8 mouse cellular contexts compared by ENCODE assay signal in the genomic region with DNA sequence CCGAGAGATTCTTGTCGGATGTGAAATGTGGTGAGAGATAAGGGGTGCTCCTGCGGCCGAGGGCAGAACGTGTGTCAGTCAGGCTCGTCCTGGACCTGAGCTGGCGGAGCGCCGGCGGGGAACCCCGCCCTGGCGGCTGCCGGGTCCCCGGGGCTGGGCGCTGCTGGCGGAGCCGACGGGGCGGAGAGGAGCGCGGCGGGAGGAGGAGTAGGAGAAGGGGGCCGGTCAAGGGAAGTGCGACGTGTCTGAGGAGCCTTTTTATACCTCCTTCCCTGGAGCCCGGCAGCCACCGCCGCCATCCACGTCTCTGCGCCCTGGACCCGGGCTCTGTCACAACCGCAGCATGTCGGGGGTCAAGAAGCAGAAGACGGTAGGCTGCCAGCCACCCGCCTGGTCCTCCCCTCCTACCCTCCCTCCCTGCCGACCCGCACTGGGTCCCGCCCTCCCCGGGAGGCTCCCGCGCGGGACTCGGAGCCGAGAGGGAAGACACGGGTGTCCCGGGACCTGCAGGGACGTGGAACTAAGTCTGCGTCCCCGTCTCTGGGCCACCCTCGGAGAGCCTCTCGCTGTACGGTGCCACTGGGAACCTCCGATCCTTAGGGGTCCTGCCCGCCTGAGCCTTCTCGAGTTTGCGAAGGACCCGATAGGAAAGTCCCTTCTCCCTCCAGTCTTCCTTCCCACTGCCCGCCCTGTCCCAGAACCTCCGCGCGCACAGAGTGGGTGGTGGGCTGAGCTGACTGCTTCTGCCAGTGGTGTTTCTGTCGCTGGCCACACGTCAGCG. TPM values are rescaled to one million over a fixed set of nuclear protein-coding genes. Genes with fewer than 3 reads are reported as not detected.
A peak's percentile ranks its signal among the peaks of the same experiment; 100 is the strongest.
DNase-seq lines count a peak whose midpoint lies in the region; ATAC-seq and TF ChIP-seq lines count a peak whose summit lies in the region.

A gene (plus strand): TSS at position 285 of the 781 bp plus-strand sequence.

- no peaks in the 10 kb centered on the region for H3K9me3 ChIP-seq in hindbrain, embryonic 13.5 days

- peaks cover 11% of the 10 kb centered on the region for H3K4me1 ChIP-seq in hindbrain, embryonic 13.5 days (replicated peaks)

- H3K4me2 ChIP-seq in hindbrain, embryonic 13.5 days: peak within 1 kb of the TSS; percentile 88

- H3K9ac ChIP-seq in hindbrain, embryonic 13.5 days: peak within 1 kb of the TSS; percentile 73

- DNase-seq in MN1 (ENCODE audit: low spot score): peak; percentile 40
- peak; percentile 49 for DNase-seq in brain, embryonic 14.5 days (ENCODE audit: low read depth)
- peak; percentile 84 for DNase-seq in gastrocnemius, adult 2 months
- DNase-seq in left cerebral cortex, postnatal 4 days: peak; percentile 16
- DNase-seq in right cerebral cortex, postnatal 4 days: peak; percentile 36
- peak; percentile 68 to 71 for DNase-seq in urinary bladder, postnatal 4 days (ENCODE audit: low spot score in 2 of 2)

- TF ChIP-seq CTCF in brain, embryonic 14.5 days (IDR thresholded peaks at IDR 0.05; ENCODE audit: borderline replicate concordance, extremely low read depth, insufficient read depth, insufficient read length): no peak
- TF ChIP-seq CTCF in gastrocnemius, adult 2 months (IDR thresholded peaks at IDR 0.05): no peak

- peak within 1 kb of the TSS; percentile 82 for H3K27ac ChIP-seq in gastrocnemius, adult 2 months
- H3K27ac ChIP-seq in hindbrain, embryonic 13.5 days: no peak within 1 kb of the TSS

- under 1% methylated on average over 59 of the region's 64 CpGs for WGBS in hindbrain, embryonic 13.5 days

- peaks cover 35% of the 10 kb centered on the region for H3K27me3 ChIP-seq in hindbrain, embryonic 13.5 days

- peak; percentile 81 for ATAC-seq in hindbrain, embryonic 13.5 days (ENCODE audit: low FRiP score)
- peak; percentile 77 for ATAC-seq in megakaryocyte-erythroid progenitor cell, adult 5-6 weeks (replicated peaks; ENCODE audit: low FRiP score, low TSS enrichment, poor library complexity, severe bottlenecking)

- intact Hi-C loops in gastrocnemius, adult 2 months (cut with DNase I): loop anchor here (5.0 to 10.0 kb wide), 2 partner anchors 37 to 89 kb away; no protein-coding TSS in a partner anchor
- intact Hi-C loops in left cerebral cortex, postnatal 4 days (cut with DNase I): no loop called here

- H3K4me3 ChIP-seq in gastrocnemius, adult 2 months: peak within 1 kb of the TSS; percentile 87
- peak within 1 kb of the TSS; percentile 53 for H3K4me3 ChIP-seq in hindbrain, embryonic 13.5 days

- no peaks in the 10 kb centered on the region for H3K36me3 ChIP-seq in hindbrain, embryonic 13.5 days

- TF ChIP-seq POLR2A in brain, embryonic 14.5 days (IDR thresholded peaks at IDR 0.05; ENCODE audit: borderline replicate concordance, extremely low read depth, insufficient read depth, insufficient read length, poor library complexity, severe bottlenecking): no peak

RNA-seq across cellular contexts. Expression of the gene that starts here (rescaled TPM):
- 0.59 and 1.5 TPM in 2 replicates for polyA plus RNA-seq in brain, embryonic 14.5 days (2012; rRNA removed)
- total RNA-seq in gastrocnemius, adult 2 months (2021): 1 to 10 TPM; 4.8 to 5.1 TPM
- polyA plus RNA-seq in hindbrain, embryonic 13.5 days (2015; fragmentation: Nextera tagmentation; extraction: Ambion mirVana): 1.1 and 1.2 TPM in 2 replicates
- total RNA-seq in left cerebral cortex, postnatal 4 days (2021): 1 to 10 TPM; 2.2 to 2.8 TPM
- 0.82 and 0.96 TPM in 2 replicates for total RNA-seq in megakaryocyte-erythroid progenitor cell, adult 5-6 weeks (2014; fragmentation: Nextera tagmentation)
- total RNA-seq in megakaryocyte-erythroid progenitor cell, adult 5-6 weeks (2017): 0.38 and 0.61 TPM in 2 replicates

Comparison
In these comparisons a context has a peak if more than half of its experiments do, and no peak if none do; other contexts are left out.
1. Peak in ATAC-seq in megakaryocyte-erythroid progenitor cell, adult 5-6 weeks; RNA of the gene not detected or under 1 TPM.
2. DNase-seq: peak in every context shown above with its lines; median percentile 84 in gastrocnemius, adult 2 months; 70 in urinary bladder, postnatal 4 days; 49 in brain, embryonic 14.5 days; 40 in MN1; 36 in right cerebral cortex, postnatal 4 days; 16 in left cerebral cortex, postnatal 4 days.